In genomic region chr4:86337216-86337765, GRCm38 (mm10) we compare ENCODE assay signal across 21 mouse cellular contexts.
DNase-seq lines count a peak whose midpoint lies in the region; ATAC-seq and TF ChIP-seq lines count a peak whose summit lies in the region.
"Had no signal": no experiment of that assay in that cellular context is flagged by ENCODE, and none has a peak within 500 bp of the region (broad histone marks: within the 10 kb centered on the region; RNA-seq: fewer than 3 reads in every experiment).

No protein-coding gene starts in this region.

- no peaks in the 10 kb centered on the region for H3K9me3 ChIP-seq in kidney, postnatal 0 days (replicated peaks; ENCODE audit: low read length)
- H3K9me3 ChIP-seq in stomach, embryonic 14.5 days (ENCODE audit: control insufficient read depth, low read depth, low read length): no peaks in the 10 kb centered on the region
- H3K9me3 ChIP-seq in intestine, postnatal 0 days (ENCODE audit: control insufficient read depth): no peaks in the 10 kb centered on the region
- H3K9me3 ChIP-seq: embryonic facial prominence, embryonic 13.5 days; heart, embryonic 10.5 days; liver, embryonic 12.5 days; midbrain, embryonic 13.5 days; neural tube, embryonic 12.5 days had no signal

- TF ChIP-seq CTCF in gastrocnemius, adult 2 months (IDR thresholded peaks at IDR 0.05): no peak
- no peak for TF ChIP-seq CTCF in kidney, postnatal 0 days (IDR thresholded peaks at IDR 0.05; ENCODE audit: low read depth)
- TF ChIP-seq CTCF in intestine, postnatal 0 days (IDR thresholded peaks at IDR 0.05; ENCODE audit: low read depth): no peak

- no peak for DNase-seq in gastrocnemius, adult 2 months
- DNase-seq in gastrocnemius, postnatal 10 days: no peak
- DNase-seq in kidney, adult 11 months: peak; percentile 18
- peak; percentile 91 for DNase-seq in kidney, postnatal 0 days (ENCODE audit: low spot score)
- no peak for DNase-seq in yolk sac, embryonic 10.5 days (ENCODE audit: low spot score)
- no peak for DNase-seq in ovary, postnatal 14 days (ENCODE audit: low spot score)
- DNase-seq: adrenal gland, postnatal 10 days; cerebellum, adult 11 months; cerebellum, postnatal 14 days; right cerebral cortex, adult 18-20 months had no signal

- H3K9ac ChIP-seq in kidney, postnatal 0 days (ENCODE audit: low read depth, low read length): no peak overlapping the region
- H3K9ac ChIP-seq in stomach, embryonic 14.5 days (replicated peaks; ENCODE audit: low read depth, low read length): no peak overlapping the region
- H3K9ac ChIP-seq in intestine, postnatal 0 days (ENCODE audit: low read depth, low read length): no peak overlapping the region
- H3K9ac ChIP-seq: embryonic facial prominence, embryonic 13.5 days; liver, embryonic 12.5 days; midbrain, embryonic 13.5 days; neural tube, embryonic 12.5 days had no signal

- peak overlapping the region; percentile 66 for H3K27ac ChIP-seq in gastrocnemius, adult 2 months
- peak overlapping the region; percentile 63 for H3K27ac ChIP-seq in kidney, postnatal 0 days
- H3K27ac ChIP-seq in stomach, embryonic 14.5 days (ENCODE audit: low read length): peak overlapping the region; percentile 30; the same call in 1 of the 2 replicates
- H3K27ac ChIP-seq in intestine, postnatal 0 days (ENCODE audit: low read depth, low read length): no peak overlapping the region
- H3K27ac ChIP-seq: embryonic facial prominence, embryonic 13.5 days; heart, embryonic 10.5 days; liver, embryonic 12.5 days; midbrain, embryonic 13.5 days; neural tube, embryonic 12.5 days had no signal

- H3K4me3 ChIP-seq in gastrocnemius, adult 2 months: no peak overlapping the region
- no peak overlapping the region for H3K4me3 ChIP-seq in kidney, postnatal 0 days (replicated peaks; ENCODE audit: low read depth, low read length)
- no peak overlapping the region for H3K4me3 ChIP-seq in stomach, embryonic 14.5 days (ENCODE audit: low read depth, low read length)
- H3K4me3 ChIP-seq in intestine, postnatal 0 days (ENCODE audit: low read depth, low read length): no peak overlapping the region
- H3K4me3 ChIP-seq: embryonic facial prominence, embryonic 13.5 days; heart, embryonic 10.5 days; liver, embryonic 12.5 days; midbrain, embryonic 13.5 days; neural tube, embryonic 12.5 days had no signal

- H3K4me1 ChIP-seq in kidney, postnatal 0 days (replicated peaks; ENCODE audit: insufficient read depth, low read length): peaks cover 23% of the 10 kb centered on the region; the same call in 1 of the 2 replicates
- peaks cover 8% of the 10 kb centered on the region; the same call in 1 of the 2 replicates for H3K4me1 ChIP-seq in stomach, embryonic 14.5 days (ENCODE audit: control insufficient read depth, insufficient read depth, low read length)
- no peaks in the 10 kb centered on the region for H3K4me1 ChIP-seq in intestine, postnatal 0 days (replicated peaks; ENCODE audit: control insufficient read depth, insufficient read depth, low read length)
- H3K4me1 ChIP-seq: liver, embryonic 12.5 days; midbrain, embryonic 13.5 days; neural tube, embryonic 12.5 days had no signal

- ATAC-seq in kidney, postnatal 0 days (replicated peaks; ENCODE audit: low FRiP score, low read depth): no peak
- no peak for ATAC-seq in stomach, embryonic 14.5 days (ENCODE audit: insufficient number of reproducible peaks, insufficient read depth, low FRiP score, low read depth)
- ATAC-seq in intestine, postnatal 0 days: no peak
- ATAC-seq: CD4-positive, CD25-positive, alpha-beta regulatory T cell, adult 4 months; forebrain, embryonic 16.5 days; inflammation-experienced regulatory T-cells, adult 6 months; liver, embryonic 12.5 days; midbrain, embryonic 13.5 days; Patski had no signal

- intact Hi-C loops in gastrocnemius, adult 2 months (cut with DNase I): no loop called here

- H3K36me3 ChIP-seq in kidney, postnatal 0 days (ENCODE audit: insufficient read depth, low read length): no peaks in the 10 kb centered on the region
- H3K36me3 ChIP-seq in stomach, embryonic 14.5 days (ENCODE audit: control insufficient read depth, insufficient read depth, low read length): no peaks in the 10 kb centered on the region
- no peaks in the 10 kb centered on the region for H3K36me3 ChIP-seq in intestine, postnatal 0 days (ENCODE audit: control insufficient read depth, insufficient read depth)
- H3K36me3 ChIP-seq: heart, embryonic 10.5 days; liver, embryonic 12.5 days; midbrain, embryonic 13.5 days had no signal

- H3K4me2 ChIP-seq in kidney, postnatal 0 days (ENCODE audit: low read length): no peak overlapping the region
- no peak overlapping the region for H3K4me2 ChIP-seq in stomach, embryonic 14.5 days (replicated peaks; ENCODE audit: low read depth, low read length)
- H3K4me2 ChIP-seq in intestine, postnatal 0 days (replicated peaks; ENCODE audit: low read depth): no peak overlapping the region
- H3K4me2 ChIP-seq: embryonic facial prominence, embryonic 13.5 days; liver, embryonic 12.5 days; midbrain, embryonic 13.5 days; neural tube, embryonic 12.5 days had no signal

- 20% methylated on average over 6 of the region's 6 CpGs for WGBS in kidney, postnatal 0 days
- 38% methylated on average over 6 of the region's 6 CpGs for WGBS in stomach, embryonic 14.5 days
- WGBS in intestine, postnatal 0 days: 61% methylated on average over 6 of the region's 6 CpGs

- H3K27me3 ChIP-seq in kidney, postnatal 0 days (ENCODE audit: insufficient read depth, low read length): no peaks in the 10 kb centered on the region
- H3K27me3 ChIP-seq in stomach, embryonic 14.5 days (ENCODE audit: control insufficient read depth, insufficient read depth, low read length): no peaks in the 10 kb centered on the region
- H3K27me3 ChIP-seq in intestine, postnatal 0 days (replicated peaks; ENCODE audit: control insufficient read depth, insufficient read depth, low read length): no peaks in the 10 kb centered on the region
- H3K27me3 ChIP-seq: embryonic facial prominence, embryonic 13.5 days; liver, embryonic 12.5 days; midbrain, embryonic 13.5 days; neural tube, embryonic 12.5 days; Patski had no signal

Comparison
In these comparisons a context has a peak if more than half of its experiments do, and no peak if none do; other contexts are left out.
1. DNase-seq: peak in kidney, adult 11 months (single experiment) and kidney, postnatal 0 days (single experiment); none in gastrocnemius, adult 2 months (single experiment), gastrocnemius, postnatal 10 days (single experiment), yolk sac, embryonic 10.5 days (single experiment) and ovary, postnatal 14 days (single experiment).